Mouse (Mus musculus) liver, embryonic 11.5 days (tissue): Measurements from ENCODE around the gene Rhou. TPM values are rescaled to one million over a fixed set of nuclear protein-coding genes. Genes with fewer than 3 reads are reported as not detected.
A peak's percentile ranks its signal among the peaks of the same experiment; 100 is the strongest.

Experiments
- ATAC-seq: fragments of 200-750 bp; cut with Nextera tagmentation; replicated peaks from 2 replicates; pipeline ENCODE4 v1.8.0; 2017; ENCODE audit warnings: moderate number of reproducible peaks, mild to moderate bottlenecking, moderate TSS enrichment, moderate library complexity; ENCODE audit not compliant: low FRiP score
- DNase-seq: peaks from one replicate; pipeline ENCODE4 v3.0.0-alpha.2; 2017; ENCODE audit warnings: low spot score
- H3K27ac ChIP-seq: fragments of 300-500 bp; sonication (generic); 2 replicates; pipeline ENCODE4 v1.5.1; 2014; ENCODE audit warnings: mild to moderate bottlenecking, low read depth, low read length, control low read depth
- H3K27me3 ChIP-seq: fragments of 300-500 bp; sonication (generic); replicated peaks from 2 replicates; pipeline ENCODE4 v1.6.1; 2014; ENCODE audit warnings: low read length, mixed read lengths; ENCODE audit not compliant: control insufficient read depth, insufficient read depth
- H3K36me3 ChIP-seq: fragments of 300-500 bp; sonication (generic); 2 replicates; pipeline ENCODE4 v1.6.1; 2014; ENCODE audit warnings: mild to moderate bottlenecking, low read length, moderate library complexity, mixed read lengths; ENCODE audit not compliant: control insufficient read depth, insufficient read depth
- H3K4me1 ChIP-seq: fragments of 300-500 bp; sonication (generic); replicated peaks from 2 replicates; pipeline ENCODE4 v1.6.1; 2014; ENCODE audit warnings: low read length, mixed read lengths; ENCODE audit not compliant: control insufficient read depth, insufficient read depth
- H3K4me2 ChIP-seq: fragments of 300-500 bp; sonication (generic); 2 replicates; pipeline ENCODE4 v1.6.1; 2014; ENCODE audit warnings: mild to moderate bottlenecking, control low read depth, moderate library complexity
- H3K4me3 ChIP-seq: fragments of 300-500 bp; sonication (generic); 2 replicates; pipeline ENCODE4 v1.5.1; 2014; ENCODE audit warnings: low read depth, low read length, control low read depth
- H3K9ac ChIP-seq: fragments of 300-500 bp; sonication (generic); 2 replicates; pipeline ENCODE4 v1.6.1; 2014; ENCODE audit warnings: low read depth, low read length, control low read depth
- H3K9me3 ChIP-seq: fragments of 300-500 bp; sonication (generic); 2 replicates; pipeline ENCODE4 v1.6.1; 2016; ENCODE audit warnings: low read length, inconsistent platforms, mixed read lengths; ENCODE audit not compliant: control insufficient read depth
- WGBS: fragments of 180-500 bp; shearing (Covaris S2); extraction: QIAGEN DNeasy Blood & Tissue Kit; methylation state at CpG from one replicate; pipeline ENCODE4 v1.1.7; 2014; 5-methylcytosine and 5-hydroxymethylcytosine counted together
- polyA plus RNA-seq: library from polyadenylated mRNA; unstranded; fragments of >200 nt; fragmentation: Nextera tagmentation; extraction: Ambion mirVana; gene quantifications from 2 replicates; pipeline ENCODE4 v1.2.1, GENCODE M21; 2014

Rhou gene
- polyA plus RNA-seq, 1 experiment from 2014 or later, result 4.9 TPM

DNA sequence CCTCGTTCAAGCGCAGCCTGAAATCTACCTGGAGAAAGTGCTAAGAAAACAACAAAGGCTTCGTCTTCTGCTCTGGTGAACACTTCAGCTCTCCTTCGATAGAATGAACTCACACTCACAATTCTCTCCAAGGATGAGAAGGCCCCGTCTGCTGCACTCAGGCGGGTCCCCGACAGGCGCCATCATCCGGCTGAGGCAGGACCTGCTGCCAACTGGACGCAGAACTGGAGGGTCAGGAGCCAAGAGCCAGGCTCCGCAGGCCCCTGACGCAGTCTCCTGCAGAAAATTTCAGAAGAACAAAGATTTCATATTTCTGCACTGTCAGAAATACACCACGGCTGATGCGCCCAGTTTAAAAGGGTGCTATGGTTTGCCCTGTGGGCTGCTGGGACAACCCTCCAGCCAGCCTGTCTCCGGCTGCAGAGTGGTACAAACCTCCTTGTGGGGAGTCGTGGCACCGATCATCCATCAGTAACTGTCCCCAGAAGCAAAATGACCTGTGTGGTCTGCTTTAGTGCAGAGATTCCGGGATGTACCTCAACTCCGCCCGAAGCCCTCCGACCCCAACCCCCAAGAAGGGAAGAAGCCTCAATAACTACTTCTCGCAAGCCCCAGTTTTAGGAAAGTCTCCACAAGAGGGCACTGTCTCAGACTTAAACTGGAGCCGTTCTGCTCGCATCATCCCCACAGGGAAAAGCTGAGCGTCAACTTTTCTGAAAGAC lies 10.2 kb upstream of the Rhou start:
- Histone ChIP-seq H3K9me3 (no peaks in the 10 kb centered on the region; the same call in 1 of the 2 replicates), H3K4me1 (no peaks in the 10 kb centered on the region), H3K27ac (no peak overlapping the region), H3K27me3 (peaks cover 13% of the 10 kb centered on the region), H3K4me2 (peak overlapping the region; percentile 51), H3K4me3 (peak overlapping the region; percentile 22; the same call in 1 of the 2 replicates), H3K36me3 (no peaks in the 10 kb centered on the region), H3K9ac (no peak overlapping the region)
- ATAC-seq (no peak), DNase-seq (peak; percentile 45)
- WGBS, result 20% methylated on average over 25 of the region's 25 CpGs

DNA sequence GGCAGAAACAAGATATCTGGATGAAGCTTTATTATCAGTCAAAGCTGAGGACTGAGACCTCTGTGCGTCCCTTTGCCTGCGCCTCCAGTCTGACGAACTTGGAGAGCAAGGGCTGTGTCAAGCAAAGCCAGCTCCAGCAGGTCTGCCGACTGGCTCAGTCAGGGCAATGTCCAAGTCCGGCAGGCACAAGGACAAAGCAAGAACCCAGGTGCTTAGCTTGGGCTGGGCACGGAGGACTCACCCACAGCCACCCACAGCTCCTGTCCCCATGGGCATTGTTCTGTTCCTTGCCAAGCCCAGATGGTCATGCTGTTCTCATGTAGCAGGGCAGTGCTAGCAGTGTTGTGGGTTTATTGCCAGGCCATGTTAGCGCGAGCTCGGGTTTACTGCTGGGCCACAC lies 8.5 kb upstream of the Rhou start:
- Histone ChIP-seq H3K27ac (no peak overlapping the region), H3K36me3 (no peaks in the 10 kb centered on the region), H3K27me3 (peaks cover 10% of the 10 kb centered on the region), H3K4me3 (no peak overlapping the region), H3K9ac (no peak overlapping the region), H3K4me1 (no peaks in the 10 kb centered on the region), H3K9me3 (no peaks in the 10 kb centered on the region), H3K4me2 (no peak overlapping the region)
- ATAC-seq (no peak), DNase-seq (no peak)
- 69% methylated on average over 9 of the region's 9 CpGs for WGBS

DNA sequence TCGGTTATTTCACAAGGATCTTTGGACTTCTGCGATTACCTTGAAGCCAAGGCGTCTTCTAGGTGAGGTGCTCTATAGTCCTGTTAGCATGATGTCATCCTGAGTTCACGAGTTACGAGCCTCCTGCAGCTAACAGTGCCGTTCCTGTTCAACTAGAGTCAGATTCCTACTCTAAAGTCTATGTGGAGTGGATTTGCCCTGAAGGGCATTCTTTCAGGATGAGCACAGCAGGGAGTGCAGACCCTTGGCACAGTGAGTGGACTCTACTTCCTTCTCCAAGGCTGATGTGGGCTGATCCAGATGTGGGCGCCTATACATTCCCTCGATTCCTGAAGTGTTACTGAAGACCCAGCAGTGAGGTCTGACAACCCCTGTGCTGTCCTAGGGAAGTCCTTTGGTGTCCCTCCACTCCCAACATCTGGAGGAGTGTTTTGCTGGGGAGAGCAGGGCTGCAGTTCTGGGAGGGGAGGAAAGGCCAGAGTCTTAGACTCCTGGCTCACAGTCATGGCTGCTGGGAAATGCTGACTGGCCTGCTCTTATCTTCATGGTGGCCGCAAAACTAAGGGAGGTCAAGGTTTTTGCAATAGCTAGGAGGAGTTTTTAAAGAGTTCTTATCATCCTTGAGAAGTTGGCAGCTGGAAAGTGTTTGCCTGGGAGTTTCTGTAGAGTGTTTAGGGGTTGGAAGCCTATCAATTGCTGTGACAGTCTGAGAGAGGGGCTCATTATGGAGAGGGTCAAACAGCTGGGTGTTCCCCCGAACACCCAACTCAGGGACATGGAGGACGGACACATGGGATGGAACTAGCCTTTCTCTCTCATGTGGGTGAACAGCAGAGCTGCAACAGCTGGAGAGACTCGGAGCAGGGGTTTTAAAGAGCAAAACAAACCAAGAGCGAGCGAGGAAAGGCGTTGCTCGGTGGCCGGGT lies 5.2 kb upstream of the Rhou start:
- no peaks in the 10 kb centered on the region for H3K36me3 ChIP-seq
- H3K4me2 ChIP-seq, result no peak overlapping the region
- WGBS, result 68% methylated on average over 17 of the region's 17 CpGs
- DNase-seq (no peak), ATAC-seq (no peak)
- H3K27ac ChIP-seq, result no peak overlapping the region
- no peaks in the 10 kb centered on the region for H3K9me3 ChIP-seq
- H3K4me3 ChIP-seq, result no peak overlapping the region
- H3K27me3 ChIP-seq, result peaks cover 8% of the 10 kb centered on the region
- H3K4me1 ChIP-seq, result no peaks in the 10 kb centered on the region
- no peak overlapping the region for H3K9ac ChIP-seq

DNA sequence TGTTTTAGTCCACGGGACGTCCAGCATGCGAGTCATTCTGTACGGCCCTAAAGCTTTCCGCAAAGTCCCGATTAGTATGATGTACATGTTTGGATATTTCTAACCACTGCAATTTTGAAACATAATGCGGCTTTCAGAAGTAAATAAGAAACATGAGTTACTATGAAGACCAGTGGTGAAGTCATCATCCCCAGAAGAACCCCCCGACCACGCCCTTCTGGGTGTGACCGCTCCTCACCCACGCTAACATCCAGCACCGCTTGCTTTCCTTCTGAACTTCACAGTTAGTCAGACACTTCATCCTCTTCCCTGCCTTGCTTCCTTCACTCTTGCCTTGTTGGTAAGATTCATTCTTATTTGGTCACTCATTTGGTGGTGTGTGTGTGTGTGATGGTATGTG lies 4.2 kb upstream of the Rhou start:
- H3K4me1 ChIP-seq, result no peaks in the 10 kb centered on the region; the same call in 1 of the 2 replicates
- H3K4me2 ChIP-seq, result no peak overlapping the region
- H3K36me3 ChIP-seq, result no peaks in the 10 kb centered on the region
- peaks cover 18% of the 10 kb centered on the region for H3K27me3 ChIP-seq
- no peak overlapping the region for H3K9ac ChIP-seq
- 84% methylated on average over 12 of the region's 12 CpGs for WGBS
- H3K9me3 ChIP-seq, result no peaks in the 10 kb centered on the region
- H3K4me3 ChIP-seq, result no peak overlapping the region
- ATAC-seq (no peak), DNase-seq (no peak)
- no peak overlapping the region for H3K27ac ChIP-seq

DNA sequence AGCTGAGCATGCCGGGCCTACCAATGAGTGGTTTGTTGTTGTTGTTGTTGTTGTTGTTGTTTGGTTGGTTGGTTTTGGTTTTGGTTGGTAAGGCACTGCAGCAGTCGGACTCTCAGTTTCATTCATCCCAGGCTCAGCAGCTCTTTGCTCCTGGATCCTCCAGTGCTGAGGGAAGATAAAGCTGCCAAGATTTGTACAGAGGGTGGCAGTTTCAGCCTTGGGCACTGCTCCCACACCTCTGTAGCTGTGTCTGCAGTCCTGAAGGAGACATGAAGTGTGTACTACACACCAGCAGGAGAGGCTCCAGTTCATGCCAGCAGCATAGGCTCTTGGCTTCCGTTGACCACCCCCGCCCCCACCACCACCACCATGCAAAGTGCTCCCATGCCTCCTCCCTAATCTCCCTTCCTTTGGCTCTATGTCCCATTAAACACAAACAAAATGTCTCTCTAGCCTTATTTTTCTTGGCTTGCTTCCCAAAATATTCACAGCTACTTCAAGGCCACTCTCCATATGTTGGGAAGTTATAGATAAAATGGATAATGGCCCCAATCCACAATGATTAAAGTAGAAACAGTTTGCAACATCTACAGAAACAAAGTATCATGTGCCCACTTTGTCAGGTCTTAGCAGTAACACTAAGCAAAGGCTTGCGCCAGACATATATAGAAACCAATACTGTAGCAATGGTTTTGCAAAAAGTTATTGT lies 2.2 kb upstream of the Rhou start:
- Histone ChIP-seq H3K9me3 (no peaks in the 10 kb centered on the region), H3K4me1 (peaks cover 4% of the 10 kb centered on the region; the same call in 1 of the 2 replicates), H3K4me3 (no peak overlapping the region), H3K9ac (no peak overlapping the region), H3K4me2 (no peak overlapping the region), H3K27ac (no peak overlapping the region), H3K36me3 (no peaks in the 10 kb centered on the region), H3K27me3 (peaks cover 27% of the 10 kb centered on the region)
- DNase-seq (no peak), ATAC-seq (no peak)
- WGBS, result 79% methylated on average over 5 of the region's 5 CpGs

DNA sequence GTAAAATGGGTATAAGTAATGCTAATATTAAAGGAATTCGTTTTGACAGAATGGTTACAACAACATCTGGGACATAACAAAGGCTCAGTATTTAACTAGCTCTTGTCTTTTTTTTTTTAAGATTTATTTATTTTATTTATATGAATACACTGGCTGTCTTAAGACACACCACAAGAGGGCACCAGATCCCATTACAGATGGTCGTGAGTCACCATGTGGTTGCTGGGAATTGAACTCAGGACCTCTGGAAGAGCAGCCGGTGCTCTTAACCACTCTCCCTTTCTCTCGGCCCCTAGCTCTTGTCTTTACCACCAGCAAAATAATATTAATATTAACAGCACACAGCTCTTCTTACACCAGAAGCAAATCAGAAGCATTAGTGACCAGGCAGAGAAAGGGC lies 1.1 kb upstream of the Rhou start:
- H3K9ac ChIP-seq, result no peak overlapping the region
- ATAC-seq (no peak), DNase-seq (no peak)
- H3K4me1 ChIP-seq, result peaks cover 4% of the 10 kb centered on the region; the same call in 1 of the 2 replicates
- no peak overlapping the region for H3K4me2 ChIP-seq
- no peaks in the 10 kb centered on the region for H3K36me3 ChIP-seq
- no peak overlapping the region for H3K27ac ChIP-seq
- peaks cover 26% of the 10 kb centered on the region for H3K27me3 ChIP-seq
- H3K4me3 ChIP-seq, result no peak overlapping the region
- no peaks in the 10 kb centered on the region for H3K9me3 ChIP-seq
- 44% methylated on average over 4 of the region's 4 CpGs for WGBS

DNA sequence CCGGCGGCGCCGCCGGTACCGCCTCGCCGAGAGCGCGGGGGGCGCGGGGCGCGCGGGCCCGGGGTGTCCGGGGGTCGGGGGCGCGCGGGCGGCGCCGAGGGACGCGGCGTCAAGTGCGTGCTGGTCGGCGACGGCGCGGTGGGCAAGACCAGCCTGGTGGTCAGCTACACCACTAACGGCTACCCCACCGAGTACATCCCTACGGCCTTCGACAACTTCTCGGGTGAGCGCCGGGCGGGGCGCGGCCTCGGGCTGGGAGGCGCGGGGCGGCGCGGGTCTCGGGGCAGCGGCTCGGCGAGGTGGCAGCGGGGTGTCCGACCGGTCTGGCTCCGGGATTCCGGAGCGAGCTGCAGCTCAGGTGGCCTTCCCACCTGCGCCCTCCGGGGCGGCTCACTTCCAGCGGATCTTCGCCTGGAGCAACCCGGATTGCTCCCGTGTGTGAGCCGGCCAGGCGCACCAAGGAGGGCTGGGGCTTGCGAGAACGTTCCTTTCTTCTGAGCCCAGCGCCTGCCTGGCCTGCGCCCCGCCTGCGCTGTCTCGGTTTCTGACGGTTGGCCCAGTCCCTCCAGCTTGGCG lies 353 bp downstream of the Rhou start:
- no peaks in the 10 kb centered on the region for H3K36me3 ChIP-seq
- H3K4me3 ChIP-seq, result peak overlapping the region; percentile 69
- peaks cover 26% of the 10 kb centered on the region for H3K27me3 ChIP-seq
- peak overlapping the region; percentile 75 for H3K4me2 ChIP-seq
- H3K27ac ChIP-seq, result peak overlapping the region; percentile 67
- DNase-seq (peak; percentile 70), ATAC-seq (peak; percentile 41; the same call in 1 of the 2 replicates)
- 1% methylated on average over 54 of the region's 77 CpGs for WGBS
- no peaks in the 10 kb centered on the region for H3K9me3 ChIP-seq
- H3K4me1 ChIP-seq, result peaks cover 4% of the 10 kb centered on the region; the same call in 1 of the 2 replicates
- H3K9ac ChIP-seq, result peak overlapping the region; percentile 70

DNA sequence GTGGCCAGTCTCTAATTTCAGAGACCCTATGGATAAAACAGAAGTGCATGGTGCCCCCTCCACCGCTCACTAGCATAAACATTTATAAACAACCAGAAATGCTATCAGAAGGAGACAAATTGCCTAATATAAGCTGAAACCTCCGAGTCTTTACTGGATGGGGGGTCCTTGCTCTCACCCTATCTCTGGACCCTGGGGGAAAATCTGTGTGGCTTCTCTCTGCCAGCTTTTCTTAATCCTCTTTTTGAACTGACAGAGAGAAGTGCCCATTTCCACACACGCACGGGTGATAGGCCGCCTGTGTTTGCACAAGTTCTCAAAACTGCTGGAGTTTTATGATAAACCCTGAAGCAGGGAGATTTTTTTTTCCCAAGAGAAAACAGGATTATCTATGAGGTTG lies 1.0 kb downstream of the Rhou start:
- H3K4me3 ChIP-seq, result peak overlapping the region; percentile 69
- no peaks in the 10 kb centered on the region for H3K9me3 ChIP-seq
- peaks cover 4% of the 10 kb centered on the region; the same call in 1 of the 2 replicates for H3K4me1 ChIP-seq
- WGBS, result 29% methylated on average over 5 of the region's 5 CpGs
- H3K27me3 ChIP-seq, result peaks cover 26% of the 10 kb centered on the region
- H3K9ac ChIP-seq, result no peak overlapping the region
- DNase-seq (no peak), ATAC-seq (no peak)
- no peak overlapping the region for H3K27ac ChIP-seq
- H3K36me3 ChIP-seq, result no peaks in the 10 kb centered on the region
- H3K4me2 ChIP-seq, result peak overlapping the region; percentile 75
